Mouse (Mus musculus) heart, embryonic 11.5 days (tissue): ENCODE data around the gene Slc22a17. TPM values are rescaled to one million over a fixed set of nuclear protein-coding genes. Genes with fewer than 3 reads are reported as not detected.

Experiments used
- ATAC-seq: fragments of 200-750 bp; cut with Nextera tagmentation; replicated peaks from 2 replicates; pipeline ENCODE4 v1.8.0; 2017; ENCODE audit warnings: moderate library complexity; ENCODE audit not compliant: insufficient number of reproducible peaks, low FRiP score, low TSS enrichment
- H3K27ac ChIP-seq: fragments of 300-500 bp; sonication (generic); 2 replicates; pipeline ENCODE4 v1.5.1; 2014; ENCODE audit warnings: mild to moderate bottlenecking, low read depth, low read length
- H3K27me3 ChIP-seq: fragments of 300-500 bp; sonication (generic); 2 replicates; pipeline ENCODE4 v1.6.1; 2014; ENCODE audit warnings: mild to moderate bottlenecking, low read length, mixed read lengths; ENCODE audit not compliant: control insufficient read depth, insufficient read depth
- H3K36me3 ChIP-seq: fragments of 300-500 bp; sonication (generic); 2 replicates; pipeline ENCODE4 v1.6.1; 2014; ENCODE audit warnings: mild to moderate bottlenecking, low read length, moderate library complexity, mixed read lengths; ENCODE audit not compliant: control insufficient read depth, insufficient read depth
- H3K4me1 ChIP-seq: fragments of 300-500 bp; sonication (generic); 2 replicates; pipeline ENCODE4 v1.6.1; 2014; ENCODE audit warnings: low read length; ENCODE audit not compliant: control insufficient read depth, insufficient read depth
- H3K4me2 ChIP-seq: fragments of 300-500 bp; sonication (generic); 2 replicates; pipeline ENCODE4 v1.6.1; 2014; ENCODE audit warnings: mild to moderate bottlenecking, moderate library complexity
- H3K4me3 ChIP-seq: fragments of 300-500 bp; sonication (generic); 2 replicates; pipeline ENCODE4 v1.5.1; 2014; ENCODE audit warnings: low read depth, low read length
- H3K9ac ChIP-seq: fragments of 300-500 bp; sonication (generic); 2 replicates; pipeline ENCODE4 v1.6.1; 2014; ENCODE audit warnings: mild to moderate bottlenecking, low read depth, low read length, moderate library complexity
- H3K9me3 ChIP-seq: fragments of 300-500 bp; sonication (generic); replicated peaks from 2 replicates; pipeline ENCODE4 v1.6.1; 2016; ENCODE audit warnings: low read length; ENCODE audit not compliant: control insufficient read depth
- WGBS: fragments of 180-500 bp; shearing (Covaris S2); extraction: QIAGEN DNeasy Blood & Tissue Kit; methylation state at CpG from one replicate; pipeline ENCODE4 v1.1.7; 2014; ENCODE audit not compliant: insufficient replicate concordance; 5-methylcytosine and 5-hydroxymethylcytosine counted together
- polyA plus RNA-seq: library from polyadenylated mRNA; unstranded; fragments of >200 nt; fragmentation: Nextera tagmentation; extraction: Ambion mirVana; gene quantifications from 2 replicates; pipeline ENCODE4 v1.2.1, GENCODE M21; 2014

The Slc22a17 gene
- polyA plus RNA-seq, 1 experiment from 2014 or later, result 26.0 TPM

DNA sequence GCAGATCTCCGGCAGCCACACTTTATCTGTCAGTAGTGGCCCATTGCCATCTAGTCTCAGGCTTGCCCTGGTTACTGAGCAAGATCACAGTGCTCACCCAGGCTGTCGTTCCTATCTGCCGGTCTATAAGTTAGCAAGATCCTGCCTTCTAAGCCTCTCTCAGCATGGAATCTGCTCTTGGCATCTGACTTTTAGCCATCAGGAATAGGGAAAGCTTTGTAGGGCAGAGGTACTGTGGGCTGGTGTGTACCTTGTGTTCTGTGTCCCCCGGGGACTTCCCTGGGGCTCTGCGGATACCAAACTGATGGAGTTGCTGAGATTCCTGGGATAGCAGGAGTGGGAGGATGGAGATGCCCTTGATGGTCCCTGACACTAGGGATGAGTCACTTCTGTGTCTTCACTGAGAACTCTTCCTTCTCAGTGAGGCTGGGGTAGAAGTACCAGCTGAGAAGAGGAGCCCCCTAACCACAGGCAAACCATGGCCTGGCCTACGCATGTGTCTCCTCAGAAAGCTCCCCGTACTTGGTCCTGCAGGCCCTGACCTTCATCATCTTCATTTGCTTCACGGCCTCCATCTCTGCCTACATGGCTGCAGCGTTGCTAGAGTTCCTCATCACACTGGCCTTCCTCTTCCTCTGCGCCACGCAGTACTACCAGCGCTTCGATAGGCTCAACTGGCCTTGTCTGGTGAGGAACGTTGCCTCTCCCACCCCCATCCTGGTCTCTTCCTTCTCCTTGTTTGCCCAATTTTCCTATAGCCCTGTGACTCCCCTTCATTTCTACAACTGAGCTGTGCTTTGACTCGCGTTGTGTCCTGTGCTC lies 24.6 kb upstream of the Slc22a17 start:
- H3K27ac ChIP-seq, result no peak overlapping the region

DNA sequence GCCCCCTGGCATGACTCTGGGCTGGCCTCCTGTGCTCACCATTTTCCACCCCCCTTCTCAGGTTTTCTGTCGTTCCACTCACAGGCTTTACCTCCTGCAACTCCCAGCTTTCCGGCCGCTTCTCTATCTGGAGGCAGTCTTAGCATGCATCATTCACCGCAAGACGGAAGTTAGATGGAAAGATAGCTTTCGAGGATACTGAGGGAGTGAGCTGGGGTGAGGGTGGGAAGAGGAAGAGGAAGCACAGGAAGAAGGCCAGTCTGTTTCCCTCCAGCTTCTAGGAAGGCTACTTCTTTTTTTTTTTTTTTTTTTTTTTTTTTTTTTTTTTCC lies 23.9 kb upstream of the Slc22a17 start:
- H3K9ac ChIP-seq, result no peak overlapping the region
- 47% methylated on average over 6 of the region's 6 CpGs for WGBS
- H3K4me2 ChIP-seq, result no peak overlapping the region
- 0 out of 2 replicates have a peak, but pooled peaks cover 4% of the 10 kb centered on the region for H3K4me1 ChIP-seq
- H3K4me3 ChIP-seq, result no peak overlapping the region
- no peaks in the 10 kb centered on the region for H3K9me3 ChIP-seq
- no peaks in the 10 kb centered on the region for H3K36me3 ChIP-seq
- 0 out of 2 replicates have a peak overlapping the region, but pooled peaks have one; percentile 29 for H3K27ac ChIP-seq
- no peak for ATAC-seq
- H3K27me3 ChIP-seq, result no peaks in the 10 kb centered on the region

More for the DNA sequence above, 24.6 kb upstream of the Slc22a17 start:
- WGBS, result 72% methylated on average over 16 of the region's 16 CpGs
- Histone ChIP-seq H3K9me3 (no peaks in the 10 kb centered on the region), H3K4me3 (no peak overlapping the region), H3K36me3 (no peaks in the 10 kb centered on the region), H3K4me1 (0 out of 2 replicates have a peak, but pooled peaks cover 4% of the 10 kb centered on the region), H3K27me3 (no peaks in the 10 kb centered on the region), H3K9ac (no peak overlapping the region), H3K4me2 (no peak overlapping the region)
- 0 out of 2 replicates have a peak, but pooled peaks have one; percentile 5 for ATAC-seq

DNA sequence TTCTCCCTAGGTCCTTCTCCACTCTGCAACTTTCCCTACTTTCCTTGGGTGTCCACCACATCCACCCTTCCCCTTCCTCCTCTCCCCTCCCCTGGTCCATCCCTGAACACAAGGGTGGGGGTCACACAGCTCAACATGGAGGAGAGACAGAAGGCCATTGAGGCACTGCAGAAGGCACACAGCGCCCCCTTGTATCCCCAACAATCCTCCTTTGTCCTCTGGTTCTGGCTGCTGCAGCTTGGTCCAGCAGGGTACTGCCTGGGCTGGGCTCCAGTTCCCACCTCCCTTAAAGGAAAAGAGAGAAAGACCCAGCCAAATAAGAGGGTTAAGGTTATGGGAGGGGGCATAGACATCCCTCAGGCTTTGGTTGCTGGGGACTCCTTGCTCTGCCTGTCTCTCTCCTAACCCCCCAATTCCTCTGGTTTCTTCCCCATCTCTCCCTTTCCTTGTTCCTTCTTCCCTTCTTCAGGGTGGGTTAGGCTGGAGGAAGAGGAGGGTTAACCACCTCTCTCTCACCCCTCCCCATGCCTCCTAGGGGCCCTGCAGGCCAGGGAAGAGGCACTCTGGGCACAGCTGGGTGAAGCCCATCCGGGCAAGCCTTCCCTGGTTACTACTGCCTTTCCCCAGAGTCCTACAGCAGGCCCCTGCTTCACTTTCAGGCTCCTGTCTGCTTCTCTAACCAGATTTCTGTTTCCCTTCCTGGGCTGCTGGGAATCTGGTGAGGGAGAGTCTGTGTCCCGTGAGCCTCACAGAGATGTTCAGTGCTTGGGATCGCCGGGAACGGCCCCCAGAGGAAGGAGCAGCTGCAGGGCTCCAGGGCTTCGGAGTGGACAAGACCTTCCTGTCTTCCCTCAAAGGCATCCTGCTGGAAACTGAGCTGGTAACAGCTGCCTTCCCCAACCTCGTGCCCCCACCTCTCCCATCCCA lies 23.2 kb upstream of the Slc22a17 start, which contains the start of gene Cmtm5:
TSS of gene Cmtm5 (plus strand) at position 358 of the 927 bp plus-strand sequence.
- Histone ChIP-seq H3K4me3 (no peak within 1 kb of the TSS), H3K4me2 (peak within 1 kb of the TSS; percentile 14; the same call in 1 of the 2 replicates), H3K9ac (no peak within 1 kb of the TSS)

DNA sequence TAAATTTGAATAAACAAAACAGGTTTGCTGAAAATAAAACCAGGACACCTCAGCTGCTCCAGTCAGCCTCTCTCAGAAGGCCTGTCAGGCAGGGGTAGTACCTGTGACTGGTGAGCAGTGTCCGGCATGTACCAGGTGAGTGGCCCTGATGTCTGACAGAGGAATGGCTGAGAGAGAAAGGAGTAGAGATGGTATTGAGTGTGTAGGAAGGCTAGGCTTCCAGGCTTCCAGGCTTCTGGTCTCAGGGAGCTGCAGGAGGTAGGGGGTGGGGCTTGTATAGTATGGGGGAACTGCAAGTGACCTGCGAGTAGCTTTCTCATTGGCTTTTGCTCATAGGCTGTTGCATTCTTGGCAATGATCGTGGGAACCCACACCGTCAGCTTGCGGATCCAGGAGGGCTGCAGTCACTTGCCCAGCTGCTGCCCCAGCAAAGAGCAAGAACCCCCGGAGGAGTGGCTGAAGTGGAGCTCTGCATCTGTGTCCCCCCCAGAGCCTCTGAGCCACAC lies 19.8 kb upstream of the Slc22a17 start, which contains the start of gene Il25:
TSS of gene Il25 (plus strand) at position 51 of the 506 bp plus-strand sequence.
- H3K9ac ChIP-seq, result no peak within 1 kb of the TSS
- H3K4me2 ChIP-seq, result no peak within 1 kb of the TSS
- no peaks in the 10 kb centered on the region for H3K36me3 ChIP-seq
- 0 out of 2 replicates have a peak, but pooled peaks cover 4% of the 10 kb centered on the region for H3K4me1 ChIP-seq
- H3K4me3 ChIP-seq, result no peak within 1 kb of the TSS
- no peak for ATAC-seq
- WGBS, result 32% methylated on average over 6 of the region's 6 CpGs
- no peak within 1 kb of the TSS for H3K27ac ChIP-seq
- H3K27me3 ChIP-seq, result peaks cover 9% of the 10 kb centered on the region
- H3K9me3 ChIP-seq, result no peaks in the 10 kb centered on the region

More for the DNA sequence above, 23.2 kb upstream of the Slc22a17 start, which contains the start of gene Cmtm5:
- no peaks in the 10 kb centered on the region for H3K27me3 ChIP-seq
- no peaks in the 10 kb centered on the region for H3K9me3 ChIP-seq
- no peak for ATAC-seq
- 27% methylated on average over 8 of the region's 8 CpGs for WGBS
- H3K36me3 ChIP-seq, result no peaks in the 10 kb centered on the region
- H3K27ac ChIP-seq, result peak within 1 kb of the TSS; percentile 29; the same call in 1 of the 2 replicates
- H3K4me1 ChIP-seq, result 0 out of 2 replicates have a peak, but pooled peaks cover 4% of the 10 kb centered on the region

DNA sequence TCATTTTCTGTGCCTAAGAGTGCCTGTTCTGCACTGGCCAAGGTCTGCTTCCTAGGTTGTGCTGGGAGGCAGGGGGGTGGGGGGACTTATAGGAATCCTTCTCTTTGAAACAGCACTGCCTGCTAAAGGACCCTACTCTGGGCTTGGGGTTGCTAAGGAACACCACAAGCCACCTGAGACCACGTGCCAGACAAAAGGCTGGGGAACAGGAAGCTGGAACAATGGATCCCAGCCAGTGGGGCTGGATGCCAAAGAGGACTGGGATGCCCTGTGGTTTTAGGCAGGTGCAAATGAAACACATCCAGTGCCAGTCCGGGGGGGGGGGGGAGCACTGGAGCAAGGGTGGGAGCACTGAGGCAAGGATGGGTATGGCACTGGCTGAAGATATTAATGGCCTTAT lies 17.5 kb upstream of the Slc22a17 start:
- H3K9ac ChIP-seq, result no peak overlapping the region
- no peak overlapping the region for H3K27ac ChIP-seq
- H3K4me1 ChIP-seq, result peaks cover 6% of the 10 kb centered on the region
- WGBS, result 33% methylated on average over 2 of the region's 2 CpGs
- no peak overlapping the region for H3K4me2 ChIP-seq
- H3K9me3 ChIP-seq, result no peaks in the 10 kb centered on the region
- peaks cover 17% of the 10 kb centered on the region for H3K27me3 ChIP-seq
- ATAC-seq, result no peak
- no peaks in the 10 kb centered on the region for H3K36me3 ChIP-seq
- no peak overlapping the region for H3K4me3 ChIP-seq

DNA sequence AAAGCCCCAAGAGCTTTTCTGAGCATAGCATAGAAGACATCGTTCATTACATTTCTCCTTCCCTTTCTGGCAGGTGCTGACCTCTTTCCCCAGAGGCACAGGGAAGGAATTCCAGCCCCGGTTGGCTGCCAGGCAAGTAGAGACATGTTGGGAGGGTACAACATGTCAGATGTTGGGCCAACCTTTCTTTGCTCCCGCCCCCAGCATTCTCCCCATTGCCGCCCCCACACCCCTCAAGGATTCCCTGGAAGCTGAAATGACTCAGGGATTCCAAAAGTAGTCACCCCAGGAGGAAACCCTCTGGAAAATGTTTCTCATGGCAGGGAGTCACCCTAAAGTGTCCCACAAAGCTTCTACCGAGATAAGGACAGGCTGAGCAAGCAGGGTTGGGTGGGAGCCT lies 16.9 kb upstream of the Slc22a17 start:
- Histone ChIP-seq H3K4me2 (no peak overlapping the region), H3K9ac (no peak overlapping the region; the same call in 1 of the 2 replicates), H3K27ac (no peak overlapping the region), H3K9me3 (no peaks in the 10 kb centered on the region), H3K27me3 (peaks cover 23% of the 10 kb centered on the region), H3K36me3 (no peaks in the 10 kb centered on the region), H3K4me3 (no peak overlapping the region), H3K4me1 (peaks cover 13% of the 10 kb centered on the region)
- no peak for ATAC-seq
- 56% methylated on average over 5 of the region's 5 CpGs for WGBS

DNA sequence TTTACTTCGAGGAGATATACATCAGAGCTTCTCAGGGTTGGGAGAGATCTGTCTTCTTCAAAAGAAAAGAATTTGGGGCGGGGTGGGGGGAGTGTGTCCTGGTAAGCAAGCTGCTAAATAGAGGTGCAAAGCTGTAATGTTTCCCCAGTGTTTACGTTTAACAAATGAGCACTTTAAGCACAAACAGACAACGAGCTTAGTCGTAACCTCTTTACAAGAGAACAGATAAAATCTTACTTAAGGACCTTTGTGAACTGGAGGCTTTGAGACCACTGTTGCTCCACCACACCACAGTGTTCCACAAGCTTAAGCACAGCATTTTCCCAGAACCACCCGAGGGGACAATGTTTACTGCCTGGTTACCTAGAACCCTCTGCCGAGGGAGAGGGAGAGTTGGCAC lies 14.4 kb upstream of the Slc22a17 start:
- peak overlapping the region; percentile 64 for H3K27ac ChIP-seq
- ATAC-seq, result no peak
- peak overlapping the region; percentile 43 for H3K4me3 ChIP-seq
- H3K27me3 ChIP-seq, result peaks cover 23% of the 10 kb centered on the region
- H3K36me3 ChIP-seq, result no peaks in the 10 kb centered on the region
- no peaks in the 10 kb centered on the region for H3K9me3 ChIP-seq
- H3K4me1 ChIP-seq, result peaks cover 24% of the 10 kb centered on the region
- H3K9ac ChIP-seq, result no peak overlapping the region
- 17% methylated on average over 7 of the region's 7 CpGs for WGBS
- peak overlapping the region; percentile 94 for H3K4me2 ChIP-seq
